Mouse (Mus musculus): ENCODE measurements around the gene Zfp788.
A peak's percentile ranks its signal among the peaks of the same experiment; 100 is the strongest.
"Not testable (repeated sequence)": the region's sequence is repeated elsewhere in the genome, so short reads cannot be mapped to it uniquely, and the experiment has no call there.

The Zfp788 gene

GRCm38 (mm10) chr7:41632409-41633220, at the start of gene Zfp788:
TSS of gene Zfp788 (plus strand) at chr7:41633203.
- DNase-seq: peak; percentile 95

DNA sequence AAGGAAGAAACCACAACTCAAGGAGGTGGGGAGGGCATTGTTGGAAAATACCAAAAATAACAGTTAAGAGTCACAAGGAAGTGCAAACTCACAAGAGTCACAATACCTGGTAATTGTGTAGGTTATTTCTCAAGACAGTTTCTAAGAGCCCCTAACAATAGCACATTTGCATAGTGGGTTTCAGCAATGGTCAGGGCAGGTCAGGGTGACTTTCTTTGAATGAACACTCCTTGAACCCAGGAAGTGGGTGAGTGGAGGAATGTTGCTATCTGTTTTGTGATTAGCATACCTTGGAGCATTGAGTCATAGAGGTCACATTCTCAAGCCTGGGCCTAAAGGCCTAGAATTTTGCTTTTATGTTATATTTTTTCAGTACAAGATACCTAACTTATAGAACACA, 45.2 kb upstream of the Zfp788 start:
- not testable (repeated sequence) for DNase-seq

DNA sequence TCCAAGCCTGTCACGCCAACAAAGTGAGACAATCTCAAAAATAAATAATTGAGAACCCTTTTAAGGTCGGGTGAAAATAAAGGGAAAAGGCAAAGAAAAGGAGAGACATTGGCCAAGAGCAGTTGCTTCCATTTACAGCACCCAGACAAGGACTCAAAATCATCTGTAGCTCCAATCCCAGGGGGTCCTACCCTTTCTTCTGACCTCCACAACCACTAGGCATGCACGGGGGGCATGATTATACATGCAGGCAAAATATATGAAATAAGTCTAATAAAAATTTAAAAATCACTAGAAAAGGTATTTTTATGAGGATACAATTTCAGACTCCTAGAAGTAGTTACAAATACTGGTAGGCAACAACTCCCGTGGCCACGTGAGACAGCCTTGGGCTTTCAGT, 34.4 kb upstream of the Zfp788 start:
- DNase-seq: no peak

- DNase-seq: peak; percentile 81 to 82
Observed at GRCm38 (mm10) chr7:41599034-41599813, 33.8 kb upstream of the Zfp788 start, which contains the start of gene 2610021A01Rik. TSS of gene 2610021A01Rik (plus strand) at chr7:41599230.

GRCm38 (mm10) chr7:41599932-41600548, 33.0 kb upstream of the Zfp788 start:
- peak in 1 of 2 experiments; percentile 6 for DNase-seq

DNA sequence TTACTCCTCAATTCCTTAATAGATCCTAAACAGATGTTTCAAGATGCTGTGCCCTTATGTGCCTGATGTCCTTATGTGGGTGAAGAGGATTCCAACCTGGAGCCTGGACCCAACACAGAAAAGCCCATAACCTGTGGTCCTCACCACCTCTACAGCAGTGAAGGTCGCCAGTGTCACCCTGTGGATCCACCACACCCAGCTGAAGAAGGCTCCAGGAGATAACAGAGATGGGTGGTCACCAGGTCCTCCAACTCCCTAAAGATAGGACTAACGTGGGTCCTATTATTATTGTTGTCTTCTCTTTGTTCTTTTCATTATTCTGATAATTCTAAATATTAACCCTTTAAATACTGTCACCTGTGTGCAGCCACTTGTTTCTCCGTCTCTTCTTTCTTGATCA, 21.3 kb upstream of the Zfp788 start:
- no peak for DNase-seq

DNA sequence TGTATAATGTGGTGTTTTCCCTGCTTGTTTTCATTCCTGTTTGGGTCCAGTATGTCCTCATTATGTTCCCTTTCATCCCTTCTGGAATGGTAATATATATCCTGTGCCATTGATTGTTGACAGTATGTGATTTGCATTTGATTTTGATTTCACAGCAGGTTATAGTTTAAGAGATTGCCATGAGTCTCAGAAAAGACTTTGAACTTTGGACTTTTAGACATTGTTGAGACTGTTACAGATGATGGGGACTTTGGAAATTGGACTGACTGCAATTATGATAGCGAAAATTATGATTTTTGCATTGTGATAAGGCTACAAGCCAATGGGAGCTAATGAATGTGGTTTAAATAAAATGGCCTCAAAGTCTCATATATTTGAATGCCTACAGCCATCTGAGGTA, 16.8 kb upstream of the Zfp788 start:
- not testable (repeated sequence) for DNase-seq

DNA sequence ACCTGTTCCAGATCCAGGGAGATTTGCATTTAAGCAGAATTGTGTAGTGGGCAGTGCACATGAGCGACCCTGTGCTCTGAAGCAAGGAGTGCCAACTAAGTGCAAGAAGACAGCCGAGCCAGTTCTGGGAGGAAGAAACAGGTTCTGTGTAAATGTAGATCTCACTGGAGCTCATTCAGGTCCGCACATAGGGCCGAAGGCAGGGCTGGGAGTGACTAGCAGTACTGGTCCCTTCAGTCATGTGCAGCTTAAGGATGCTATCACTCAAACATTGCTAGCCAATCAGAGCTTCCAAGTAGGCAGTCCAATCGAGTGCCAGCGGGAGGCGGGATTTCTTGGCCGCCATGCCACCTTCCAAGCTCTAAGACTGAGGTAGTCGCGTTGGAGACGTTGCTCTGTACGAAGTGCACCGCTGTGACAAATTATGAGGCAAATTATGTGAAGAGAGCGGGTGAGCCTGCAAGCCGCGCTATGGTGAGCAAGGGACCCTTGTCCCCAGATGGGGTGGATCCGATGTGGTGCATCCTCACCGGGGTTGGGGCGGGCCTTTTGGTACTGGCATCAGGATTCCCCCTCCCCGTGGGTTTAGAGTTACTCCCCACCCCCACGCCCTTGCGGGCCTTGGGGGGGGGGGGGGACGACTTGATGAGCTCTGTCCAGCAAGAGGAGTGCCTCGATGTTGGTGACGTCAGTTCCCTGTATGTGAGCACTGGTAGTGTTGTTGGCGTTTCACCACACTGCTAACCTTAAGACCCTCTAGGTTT, 400 bp downstream of the Zfp788 start:
- peak; percentile 92 to 96 for DNase-seq

DNA sequence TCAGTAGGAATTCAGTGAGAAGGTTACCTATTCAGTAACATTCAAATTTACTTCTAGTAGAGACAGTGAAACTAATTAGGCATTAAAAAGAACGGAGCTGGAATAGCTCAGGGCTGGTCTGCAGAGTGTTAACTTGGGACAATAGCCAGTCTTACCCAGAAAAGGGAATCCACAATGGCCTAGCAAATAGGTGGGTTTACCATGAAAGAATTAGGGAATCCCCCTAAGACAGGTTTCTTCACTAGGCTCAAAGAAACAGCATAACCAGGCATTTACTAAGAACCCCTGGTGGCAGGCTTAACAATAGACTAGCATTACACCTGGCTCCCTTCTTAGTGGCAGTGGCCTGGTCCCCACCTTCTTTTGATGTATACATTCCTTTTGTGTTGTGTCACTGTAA, 41.3 kb downstream of the Zfp788 start:
- not testable (repeated sequence) for DNase-seq

Data from cerebellum, postnatal 36 days (tissue).